Mouse (Mus musculus) kidney, adult 2 months (tissue): ENCODE measurements at regions not wholly inside any gene's neighbourhood (a gene's known extent, or its start where the extent isn't known, plus 50 kb on each side); places are given as distances from the start of the nearest gene placed in this dataset.
"Not testable (repeated sequence)": the region's sequence is repeated elsewhere in the genome, so short reads cannot be mapped to it uniquely, and the experiment has no call there.

Source experiments
- CTCF ChIP-seq: fragments of 200-500 bp; conservative IDR thresholded peaks from 2 replicates; pipeline ENCODE4 v1.5.1; 2011; ENCODE audit warnings: low read depth, mild to moderate bottlenecking, control low read depth, low read length, moderate library complexity, mixed read lengths; ENCODE audit not compliant: insufficient read depth, insufficient read length
- POLR2A ChIP-seq: fragments of 200-500 bp; IDR thresholded peaks from one replicate; pipeline ENCODE4 v1.6.1; 2011; ENCODE audit warnings: low read depth, low read length, control low read depth

- TF ChIP-seq CTCF, POLR2A: not testable (repeated sequence)
Measured at GRCm38 (mm10) chr14:87683091-87683806, 266.8 kb downstream of the Tdrd3 start.
